Mouse (Mus musculus) midbrain, embryonic 15.5 days (tissue): ENCODE results near the gene Klrg1. TPM values are rescaled to one million over a fixed set of nuclear protein-coding genes. Genes with fewer than 3 reads are reported as not detected.

Experiments
- ATAC-seq: fragments of 200-750 bp; cut with Nextera tagmentation; replicated peaks from 2 replicates; pipeline ENCODE4 v1.8.0; 2017; ENCODE audit warnings: moderate TSS enrichment
- H3K27ac ChIP-seq: fragments of 300-500 bp; sonication (generic); 2 replicates; pipeline ENCODE4 v1.5.1; 2015; ENCODE audit warnings: mild to moderate bottlenecking, inconsistent platforms
- H3K27me3 ChIP-seq: fragments of 300-500 bp; sonication (generic); replicated peaks from 2 replicates; pipeline ENCODE4 v1.6.1; 2015; ENCODE audit warnings: inconsistent platforms
- H3K36me3 ChIP-seq: fragments of 300-500 bp; sonication (generic); replicated peaks from 2 replicates; pipeline ENCODE4 v1.6.1; 2015; ENCODE audit warnings: inconsistent platforms
- H3K4me1 ChIP-seq: fragments of 300-500 bp; sonication (generic); 2 replicates; pipeline ENCODE4 v1.6.1; 2015; ENCODE audit warnings: inconsistent platforms
- H3K4me2 ChIP-seq: fragments of 300-500 bp; sonication (generic); 2 replicates; pipeline ENCODE4 v1.6.1; 2015; ENCODE audit warnings: inconsistent platforms, mild to moderate bottlenecking, moderate library complexity
- H3K4me3 ChIP-seq: fragments of 300-500 bp; sonication (generic); 2 replicates; pipeline ENCODE4 v1.5.1; 2015; ENCODE audit warnings: mild to moderate bottlenecking, inconsistent platforms
- H3K9ac ChIP-seq: fragments of 300-500 bp; sonication (generic); 2 replicates; pipeline ENCODE4 v1.6.1; 2015; ENCODE audit warnings: mild to moderate bottlenecking, inconsistent platforms
- H3K9me3 ChIP-seq: fragments of 300-500 bp; sonication (generic); 2 replicates; pipeline ENCODE4 v1.6.1; 2016; ENCODE audit warnings: inconsistent platforms
- WGBS: fragments of 180-500 bp; shearing (Covaris S2); methylation state at CpG from one replicate; pipeline ENCODE4 v1.1.7; 2015; ENCODE audit warnings: mixed read lengths; 5-methylcytosine and 5-hydroxymethylcytosine counted together
- polyA plus RNA-seq: library from polyadenylated mRNA; unstranded; fragments of >200 nt; fragmentation: Nextera tagmentation; extraction: Ambion mirVana; gene quantifications from 2 replicates; pipeline ENCODE4 v1.2.1, GENCODE M21; 2015

Klrg1 gene
- polyA plus RNA-seq, 1 experiment from 2014 or later: 1.4 TPM

DNA sequence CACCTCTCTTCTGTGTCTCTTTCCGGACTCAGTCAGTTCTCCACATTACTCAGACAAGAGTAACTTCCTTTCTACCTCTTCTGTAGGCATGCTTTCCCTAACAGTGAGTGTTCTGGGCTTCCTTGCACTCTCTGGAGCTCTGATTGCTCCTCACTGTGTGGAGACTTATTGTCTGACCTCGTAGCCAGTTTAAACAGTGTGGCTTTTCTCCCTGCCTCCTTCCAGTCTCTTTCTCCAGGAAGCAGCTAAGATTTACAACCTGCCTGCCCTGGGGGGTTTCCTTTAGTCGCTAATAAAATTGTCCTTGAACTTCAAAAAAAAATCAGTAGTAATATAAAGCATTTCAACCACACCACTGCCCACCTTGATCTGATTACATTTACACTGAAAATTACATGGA, 7.6 kb upstream of the Klrg1 start:
- ATAC-seq: no peak
- no peaks in the 10 kb centered on the region for H3K27me3 ChIP-seq
- no peak overlapping the region for H3K9ac ChIP-seq
- H3K4me2 ChIP-seq: no peak overlapping the region
- WGBS: 69% methylated on average over 3 of the region's 3 CpGs
- H3K27ac ChIP-seq: no peak overlapping the region
- no peak overlapping the region for H3K4me3 ChIP-seq
- no peaks in the 10 kb centered on the region for H3K36me3 ChIP-seq
- no peaks in the 10 kb centered on the region for H3K9me3 ChIP-seq
- H3K4me1 ChIP-seq: no peaks in the 10 kb centered on the region

- no peak overlapping the region for H3K4me3 ChIP-seq
- no peaks in the 10 kb centered on the region for H3K36me3 ChIP-seq
- ATAC-seq: no peak
- no peaks in the 10 kb centered on the region for H3K4me1 ChIP-seq
- H3K9ac ChIP-seq: no peak overlapping the region
- WGBS: 51% methylated on average over 1 of the region's 1 CpGs
- no peaks in the 10 kb centered on the region for H3K27me3 ChIP-seq
- H3K27ac ChIP-seq: no peak overlapping the region
- no peaks in the 10 kb centered on the region for H3K9me3 ChIP-seq
- H3K4me2 ChIP-seq: no peak overlapping the region
Measured at GRCm38 (mm10) chr6:122289313-122289712, 6.6 kb upstream of the Klrg1 start.

DNA sequence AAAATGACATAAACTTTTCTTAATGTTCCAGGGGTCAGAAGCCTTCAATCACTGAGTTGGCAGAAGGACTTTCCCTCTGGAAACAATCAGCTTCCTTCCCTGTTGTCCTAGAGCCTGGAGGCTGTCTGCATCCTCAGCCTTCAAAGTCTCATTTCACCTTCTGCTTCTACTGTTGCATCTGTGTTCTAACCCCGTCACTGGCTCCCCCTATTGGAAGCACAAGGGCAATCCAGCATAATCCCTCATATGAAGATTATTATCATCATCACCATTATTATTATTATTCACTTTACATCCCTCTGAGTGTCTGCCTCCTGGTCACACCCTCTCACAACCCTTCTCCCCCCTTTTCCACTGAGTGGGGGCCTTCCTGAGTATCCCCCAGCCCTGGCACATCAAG, 5.6 kb upstream of the Klrg1 start:
- no peak for ATAC-seq
- Histone ChIP-seq H3K27me3 (no peaks in the 10 kb centered on the region), H3K4me3 (no peak overlapping the region), H3K4me2 (no peak overlapping the region), H3K36me3 (no peaks in the 10 kb centered on the region), H3K9me3 (no peaks in the 10 kb centered on the region), H3K27ac (no peak overlapping the region), H3K4me1 (no peaks in the 10 kb centered on the region), H3K9ac (no peak overlapping the region)
- 57% methylated on average over 1 of the region's 1 CpGs for WGBS

GRCm38 (mm10) chr6:122284823-122285222, 2.1 kb upstream of the Klrg1 start:
- 86% methylated on average over 1 of the region's 1 CpGs for WGBS
- ATAC-seq: no peak
- no peak overlapping the region for H3K27ac ChIP-seq
- no peaks in the 10 kb centered on the region for H3K9me3 ChIP-seq
- no peak overlapping the region for H3K4me2 ChIP-seq
- no peaks in the 10 kb centered on the region for H3K36me3 ChIP-seq
- H3K4me3 ChIP-seq: no peak overlapping the region
- no peaks in the 10 kb centered on the region for H3K4me1 ChIP-seq
- no peaks in the 10 kb centered on the region for H3K27me3 ChIP-seq
- no peak overlapping the region for H3K9ac ChIP-seq

DNA sequence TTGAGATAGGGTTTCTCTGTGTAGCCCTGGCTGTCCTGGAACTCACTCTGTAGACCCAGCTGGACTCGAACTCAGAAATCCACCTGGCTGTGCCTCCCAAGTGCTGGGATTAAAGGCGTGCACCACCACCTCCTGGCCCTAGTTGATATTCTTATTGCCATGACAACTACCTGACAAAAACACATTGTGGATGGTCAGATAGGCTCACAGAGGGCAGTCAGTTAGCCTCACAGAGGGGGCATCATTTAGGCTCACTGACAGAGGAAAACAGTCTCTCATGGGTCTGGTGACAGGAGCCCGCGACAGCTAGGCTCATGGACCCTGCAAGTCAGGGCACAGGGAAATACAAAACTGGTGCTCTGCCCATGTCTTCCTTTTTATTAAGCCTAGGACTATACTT, 1.6 kb upstream of the Klrg1 start:
- Histone ChIP-seq H3K4me2 (no peak overlapping the region), H3K4me1 (no peaks in the 10 kb centered on the region), H3K36me3 (no peaks in the 10 kb centered on the region), H3K9ac (no peak overlapping the region), H3K9me3 (no peaks in the 10 kb centered on the region), H3K4me3 (no peak overlapping the region), H3K27me3 (no peaks in the 10 kb centered on the region), H3K27ac (no peak overlapping the region)
- WGBS: 76% methylated on average over 4 of the region's 4 CpGs
- ATAC-seq: no peak

DNA sequence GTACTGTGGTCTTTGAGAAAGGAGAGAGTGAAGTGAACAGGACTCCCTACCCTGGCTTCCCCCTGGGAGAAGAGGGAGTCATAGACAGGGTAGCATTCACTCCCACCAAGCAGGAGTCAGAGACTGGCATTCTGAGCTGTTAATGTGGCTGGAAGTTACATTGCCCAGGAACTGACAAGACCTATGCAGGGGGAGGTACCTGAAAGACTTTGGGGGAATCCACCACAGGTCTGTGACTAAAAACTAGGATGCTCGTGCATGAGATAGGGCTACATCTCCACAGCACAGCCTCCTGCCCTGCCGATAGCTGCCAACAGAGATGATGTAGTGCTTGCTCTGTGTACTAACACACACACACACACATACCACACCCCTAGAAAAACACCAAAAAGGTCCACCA, 747 bp upstream of the Klrg1 start:
- WGBS: 93% methylated on average over 2 of the region's 2 CpGs
- H3K4me2 ChIP-seq: no peak overlapping the region
- H3K27me3 ChIP-seq: no peaks in the 10 kb centered on the region
- ATAC-seq: no peak
- no peak overlapping the region for H3K4me3 ChIP-seq
- no peak overlapping the region for H3K9ac ChIP-seq
- no peak overlapping the region for H3K27ac ChIP-seq
- H3K36me3 ChIP-seq: no peaks in the 10 kb centered on the region
- H3K9me3 ChIP-seq: no peaks in the 10 kb centered on the region
- H3K4me1 ChIP-seq: no peaks in the 10 kb centered on the region

DNA sequence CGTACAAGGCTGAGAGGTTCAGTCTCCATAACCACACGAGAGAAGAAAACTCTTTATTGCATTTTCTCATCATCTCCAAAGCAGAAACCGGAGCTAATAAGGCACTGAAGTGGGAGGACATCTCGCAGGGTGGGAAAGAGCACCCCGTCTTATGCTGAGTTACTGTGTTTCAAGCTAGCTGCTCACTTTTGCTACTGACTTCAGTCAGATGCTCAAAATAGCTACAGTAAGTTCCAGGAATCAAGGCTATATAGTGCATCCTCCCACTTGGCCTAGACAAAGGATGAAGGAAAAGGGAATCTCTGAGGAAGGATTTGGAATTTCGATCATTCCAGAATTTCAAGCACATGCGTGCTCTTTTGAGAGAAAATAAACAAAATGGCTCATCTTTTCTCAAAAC, 6.1 kb downstream of the Klrg1 start:
- Histone ChIP-seq H3K4me2 (no peak overlapping the region), H3K4me1 (no peaks in the 10 kb centered on the region), H3K27ac (no peak overlapping the region), H3K36me3 (no peaks in the 10 kb centered on the region), H3K4me3 (no peak overlapping the region), H3K27me3 (no peaks in the 10 kb centered on the region), H3K9me3 (no peaks in the 10 kb centered on the region), H3K9ac (no peak overlapping the region)
- no peak for ATAC-seq
- WGBS: 84% methylated on average over 7 of the region's 7 CpGs

DNA sequence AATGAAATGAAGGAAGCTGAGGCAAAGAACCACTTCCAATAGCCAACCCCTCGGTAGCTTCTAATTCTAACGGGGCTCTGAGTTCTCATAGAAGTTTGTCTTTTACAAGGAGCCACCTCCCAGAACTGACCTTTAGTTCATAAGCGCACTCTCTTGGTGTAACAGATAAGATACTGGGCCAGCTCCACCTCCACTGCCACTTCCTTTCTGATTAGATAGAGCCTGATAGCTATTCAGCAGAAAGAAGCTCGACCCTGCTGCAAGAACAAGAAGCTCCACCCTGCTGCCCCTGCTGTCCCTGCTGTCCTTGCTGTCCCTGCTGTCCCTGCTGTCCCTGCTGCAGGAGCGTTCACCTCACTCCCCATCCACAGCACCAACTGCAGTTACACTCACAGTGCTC, 8.1 kb downstream of the Klrg1 start:
- WGBS: 75% methylated on average over 5 of the region's 5 CpGs
- Histone ChIP-seq H3K4me2 (no peak overlapping the region), H3K27ac (no peak overlapping the region), H3K4me1 (no peaks in the 10 kb centered on the region), H3K4me3 (no peak overlapping the region), H3K9ac (no peak overlapping the region), H3K9me3 (no peaks in the 10 kb centered on the region), H3K36me3 (no peaks in the 10 kb centered on the region), H3K27me3 (no peaks in the 10 kb centered on the region)
- ATAC-seq: no peak

DNA sequence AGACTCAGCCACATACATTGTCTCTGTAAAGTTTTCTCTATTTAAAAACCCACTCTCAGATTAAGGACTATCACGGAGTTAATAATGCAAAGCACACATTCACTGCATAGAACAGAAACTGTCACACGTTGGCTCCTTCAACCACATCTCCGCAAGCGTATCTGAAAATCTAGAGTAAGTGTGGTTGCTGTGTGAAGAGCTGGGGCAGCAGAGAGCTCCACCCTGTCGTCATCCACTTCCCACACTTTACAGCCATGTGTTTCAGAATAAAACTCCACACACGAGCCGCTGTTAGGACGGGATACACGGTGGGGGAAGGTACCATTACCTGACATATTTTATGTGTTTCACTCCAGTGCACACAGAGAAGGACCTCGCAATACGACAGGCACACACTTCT, 12.5 kb downstream of the Klrg1 start:
- Histone ChIP-seq H3K4me2 (no peak overlapping the region), H3K27ac (no peak overlapping the region), H3K36me3 (no peaks in the 10 kb centered on the region), H3K4me3 (no peak overlapping the region), H3K4me1 (no peaks in the 10 kb centered on the region), H3K9me3 (no peaks in the 10 kb centered on the region), H3K9ac (no peak overlapping the region), H3K27me3 (no peaks in the 10 kb centered on the region)
- 84% methylated on average over 11 of the region's 11 CpGs for WGBS
- ATAC-seq: no peak

- H3K27me3 ChIP-seq: no peaks in the 10 kb centered on the region
- H3K4me2 ChIP-seq: no peak overlapping the region
- ATAC-seq: no peak
- H3K36me3 ChIP-seq: no peaks in the 10 kb centered on the region
- WGBS: 89% methylated on average over 4 of the region's 4 CpGs
- H3K9ac ChIP-seq: no peak overlapping the region
- no peaks in the 10 kb centered on the region for H3K9me3 ChIP-seq
- no peak overlapping the region for H3K27ac ChIP-seq
- no peak overlapping the region for H3K4me3 ChIP-seq
- H3K4me1 ChIP-seq: no peaks in the 10 kb centered on the region
Measured at GRCm38 (mm10) chr6:122269170-122269569, 13.5 kb downstream of the Klrg1 start.

GRCm38 (mm10) chr6:122268561-122268960, 14.1 kb downstream of the Klrg1 start:
- H3K4me3 ChIP-seq: no peak overlapping the region
- 57% methylated on average over 3 of the region's 3 CpGs for WGBS
- H3K27ac ChIP-seq: no peak overlapping the region

GRCm38 (mm10) chr6:122262543-122262942, 20.1 kb downstream of the Klrg1 start:
- WGBS: 93% methylated on average over 8 of the region's 8 CpGs
- ATAC-seq: no peak

More at GRCm38 (mm10) chr6:122268561-122268960, 14.1 kb downstream of the Klrg1 start:
- Histone ChIP-seq H3K9me3 (no peaks in the 10 kb centered on the region), H3K4me2 (no peak overlapping the region), H3K4me1 (no peaks in the 10 kb centered on the region), H3K9ac (no peak overlapping the region), H3K36me3 (no peaks in the 10 kb centered on the region), H3K27me3 (no peaks in the 10 kb centered on the region)
- no peak; the same call in 1 of the 2 replicates for ATAC-seq

DNA sequence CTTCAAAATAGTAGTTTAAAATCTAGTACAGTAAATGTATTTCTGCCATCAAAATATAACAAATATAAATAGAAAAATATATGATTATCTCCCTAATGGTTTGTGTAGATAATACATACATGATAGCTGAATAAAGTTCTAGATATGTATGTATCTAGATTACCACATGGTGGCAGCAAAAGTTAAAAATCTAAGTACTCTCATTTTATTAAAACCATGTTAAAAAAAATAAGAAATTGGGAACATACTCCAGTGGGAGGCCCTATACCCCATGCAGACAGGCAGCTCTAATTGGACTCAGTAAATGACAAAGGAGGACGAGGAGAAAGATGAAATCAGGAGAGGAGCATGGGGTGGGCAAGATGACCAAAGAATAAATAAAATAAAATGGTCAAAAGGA, 30.5 kb downstream of the Klrg1 start:
- Histone ChIP-seq H3K4me1 (no peaks in the 10 kb centered on the region), H3K36me3 (no peaks in the 10 kb centered on the region), H3K4me2 (no peak overlapping the region), H3K9ac (no peak overlapping the region), H3K27ac (no peak overlapping the region), H3K27me3 (no peaks in the 10 kb centered on the region), H3K4me3 (no peak overlapping the region), H3K9me3 (no peaks in the 10 kb centered on the region)
- no peak for ATAC-seq
- 52% methylated on average over 1 of the region's 1 CpGs for WGBS

More at GRCm38 (mm10) chr6:122262543-122262942, 20.1 kb downstream of the Klrg1 start:
- H3K4me3 ChIP-seq: no peak overlapping the region
- no peaks in the 10 kb centered on the region for H3K27me3 ChIP-seq
- no peak overlapping the region for H3K27ac ChIP-seq
- no peaks in the 10 kb centered on the region for H3K36me3 ChIP-seq
- H3K4me2 ChIP-seq: no peak overlapping the region
- H3K4me1 ChIP-seq: no peaks in the 10 kb centered on the region
- H3K9ac ChIP-seq: no peak overlapping the region
- H3K9me3 ChIP-seq: no peaks in the 10 kb centered on the region

GRCm38 (mm10) chr6:122250033-122250432, 32.6 kb downstream of the Klrg1 start:
- H3K9ac ChIP-seq: no peak overlapping the region
- no peak for ATAC-seq
- no peak overlapping the region for H3K4me2 ChIP-seq
- no peaks in the 10 kb centered on the region for H3K4me1 ChIP-seq
- 71% methylated on average over 4 of the region's 4 CpGs for WGBS
- no peak overlapping the region for H3K27ac ChIP-seq
- H3K9me3 ChIP-seq: no peaks in the 10 kb centered on the region
- H3K4me3 ChIP-seq: no peak overlapping the region
- no peaks in the 10 kb centered on the region for H3K27me3 ChIP-seq
- H3K36me3 ChIP-seq: no peaks in the 10 kb centered on the region
